17 mouse cellular contexts compared by ENCODE assay signal in genomic region chr5:16577882-16578742, GRCm38 (mm10). TPM values are rescaled to one million over a fixed set of nuclear protein-coding genes. Genes with fewer than 3 reads are reported as not detected.
A peak's percentile ranks its signal among the peaks of the same experiment; 100 is the strongest.
DNase-seq lines count a peak whose midpoint lies in the region; TF ChIP-seq lines count a peak whose summit lies in the region.
"Had no signal": no experiment of that assay in that cellular context is flagged by ENCODE, and none has a peak within 500 bp of the region (broad histone marks: within the 10 kb centered on the region; RNA-seq: fewer than 3 reads in every experiment).

No protein-coding gene starts in this region.

- WGBS in kidney, adult 2 months, result 25% methylated on average over 14 of the region's 14 CpGs

- TF ChIP-seq CTCF in kidney, adult 2 months (conservative IDR thresholded peaks at IDR 0.05; ENCODE audit: insufficient read depth, insufficient read length, low read depth, low read length), result no peak

- DNase-seq in kidney, adult 11 months, result peak; percentile 3
- DNase-seq in kidney, adult 18-20 months, result no peak
- DNase-seq in kidney, adult 2 months, result peak; percentile 53
- DNase-seq in kidney, postnatal 36 days, result peak; percentile 17 to 28
- DNase-seq in heart, adult 18-20 months, result no peak
- DNase-seq in lung, adult 18-20 months, result no peak
- no peak for DNase-seq in left cerebral cortex, adult 18-20 months (ENCODE audit: low spot score in 2 of 2)
- DNase-seq: B cell, adult 2 months; cerebellum, adult 9-11 months; gastrocnemius, postnatal 25 days; lung, embryonic 14.5 days; thymus, postnatal 25 days had no signal

- H3K27ac ChIP-seq in kidney, adult 2 months (ENCODE audit: insufficient read depth, low read depth, low read length), result no peak overlapping the region
- H3K27ac ChIP-seq: embryonic facial prominence, embryonic 12.5 days; heart, embryonic 13.5 days; hindbrain, embryonic 10.5 days; stomach, embryonic 15.5 days had no signal

- H3K36me3 ChIP-seq in kidney, adult 2 months (ENCODE audit: control insufficient read depth, insufficient read depth, low read length), result no peaks in the 10 kb centered on the region
- H3K36me3 ChIP-seq: embryonic facial prominence, embryonic 12.5 days; heart, embryonic 13.5 days; hindbrain, embryonic 10.5 days; stomach, embryonic 15.5 days had no signal

- H3K4me3 ChIP-seq in kidney, adult 2 months (ENCODE audit: insufficient read depth, low read depth, low read length), result no peak overlapping the region
- H3K4me3 ChIP-seq: embryonic facial prominence, embryonic 12.5 days; heart, embryonic 13.5 days; hindbrain, embryonic 10.5 days; megakaryocyte, embryonic 14.5 days; stomach, embryonic 15.5 days had no signal

- TF ChIP-seq POLR2A in kidney, adult 2 months (IDR thresholded peaks at IDR 0.05; ENCODE audit: low read depth, low read length), result no peak

- no peaks in the 10 kb centered on the region for H3K4me1 ChIP-seq in kidney, adult 2 months (ENCODE audit: control insufficient read depth, insufficient read depth, low read length)
- H3K4me1 ChIP-seq: embryonic facial prominence, embryonic 12.5 days; heart, embryonic 13.5 days; hindbrain, embryonic 10.5 days; megakaryocyte, embryonic 14.5 days; stomach, embryonic 15.5 days had no signal

- H3K27me3 ChIP-seq in kidney, adult 2 months (replicated peaks; ENCODE audit: control insufficient read depth, insufficient read depth, low read length), result no peaks in the 10 kb centered on the region; the same call in 1 of the 2 replicates
- H3K27me3 ChIP-seq: embryonic facial prominence, embryonic 12.5 days; heart, embryonic 13.5 days; megakaryocyte, embryonic 14.5 days; stomach, embryonic 15.5 days had no signal

RNA-seq across cellular contexts. Expression of gene Hgf, which starts 24.8 kb away (rescaled TPM):
- 1.8 and 2.5 TPM in 2 replicates for polyA plus RNA-seq in kidney, adult 2 months (2012; rRNA removed)
- total RNA-seq in heart, adult 18-20 months (2021), result under 1 TPM; 0.77 to 0.84 TPM
- total RNA-seq in left cerebral cortex, adult 18-20 months (2021), result 1 to 10 TPM; 8.6 to 9.9 TPM

Comparison
In these comparisons a context has a peak if more than half of its experiments do, and no peak if none do; other contexts are left out.
1. DNase-seq: peak in kidney, adult 11 months (single experiment), kidney, adult 2 months (single experiment) and kidney, postnatal 36 days (2 of 2); none in kidney, adult 18-20 months (single experiment), heart, adult 18-20 months (0 of 2), lung, adult 18-20 months (0 of 2) and left cerebral cortex, adult 18-20 months (0 of 2).
2. RNA of gene Hgf, which starts 24.8 kb away (total RNA-seq): 8.6 to 9.9 TPM in left cerebral cortex, adult 18-20 months; 0.77 to 0.84 TPM in heart, adult 18-20 months; every median in the first group is over 4 times any median in the second.